Mouse (Mus musculus): ENCODE measurements around the gene Tmem217. TPM values are rescaled to one million over a fixed set of nuclear protein-coding genes. Genes with fewer than 3 reads are reported as not detected.
"Not testable (repeated sequence)": the region's sequence is repeated elsewhere in the genome, so short reads cannot be mapped to it uniquely, and the experiment has no call there.

The Tmem217 gene
- total RNA-seq, 2 experiments from 2014 or later, result not detected

- no peak overlapping the region for H3K4me3 ChIP-seq
- no peak for TF ChIP-seq CTCF (IDR thresholded peaks at IDR 0.05)
- intact Hi-C loops (cut with DNase I), result no loop called here
- no peak overlapping the region; the same call in 1 of the 2 replicates for H3K27ac ChIP-seq
- DNase-seq, result no peak
These were observed 9.1 kb downstream of the Tmem217 start for GRCm38 (mm10) chr17:29542831-29543690.

GRCm38 (mm10) chr17:29541419-29541818, 10.8 kb downstream of the Tmem217 start:
- TF ChIP-seq CTCF (IDR thresholded peaks at IDR 0.05), result no peak
- Histone ChIP-seq H3K27ac (peak overlapping the region; percentile 77), H3K4me3 (peak overlapping the region; percentile 36; the same call in 1 of the 2 replicates)
- intact Hi-C loops (cut with DNase I), result no loop called here
- peak; percentile 91 for DNase-seq

- Histone ChIP-seq H3K27ac (no peak overlapping the region), H3K4me3 (no peak overlapping the region)
- intact Hi-C loops (cut with DNase I), result no loop called here
- TF ChIP-seq CTCF (IDR thresholded peaks at IDR 0.05), result no peak
- no peak for DNase-seq
These were observed 11.8 kb downstream of the Tmem217 start for GRCm38 (mm10) chr17:29540426-29540825.

GRCm38 (mm10) chr17:29533866-29534265, 18.3 kb downstream of the Tmem217 start:
- no peak for TF ChIP-seq CTCF (IDR thresholded peaks at IDR 0.05)
- DNase-seq, result no peak
- intact Hi-C loops (cut with DNase I), result no loop called here
- no peak overlapping the region for H3K27ac ChIP-seq
- no peak overlapping the region for H3K4me3 ChIP-seq

- intact Hi-C loops (cut with DNase I), result no loop called here
- Histone ChIP-seq H3K4me3 (no peak overlapping the region), H3K27ac (no peak overlapping the region)
- no peak for DNase-seq
- TF ChIP-seq CTCF (IDR thresholded peaks at IDR 0.05), result no peak
These were observed 20.3 kb downstream of the Tmem217 start for GRCm38 (mm10) chr17:29531757-29532384.

GRCm38 (mm10) chr17:29531278-29531677, 20.9 kb downstream of the Tmem217 start:
- Histone ChIP-seq H3K27ac (no peak overlapping the region), H3K4me3 (no peak overlapping the region)
- no peak; the same call in 1 of the 2 replicates for TF ChIP-seq CTCF (IDR thresholded peaks at IDR 0.05)
- intact Hi-C loops (cut with DNase I), result no loop called here
- no peak for DNase-seq

GRCm38 (mm10) chr17:29530508-29530907, 21.7 kb downstream of the Tmem217 start:
- intact Hi-C loops (cut with DNase I), result no loop called here
- H3K4me3 ChIP-seq, result no peak overlapping the region
- H3K27ac ChIP-seq, result no peak overlapping the region
- TF ChIP-seq CTCF (IDR thresholded peaks at IDR 0.05), result no peak
- no peak for DNase-seq

GRCm38 (mm10) chr17:29528568-29529187, 23.5 kb downstream of the Tmem217 start:
- intact Hi-C loops (cut with DNase I), result loop anchor here (10.0 kb wide), 1 partner anchor 824 kb away; no protein-coding TSS in a partner anchor
- H3K27ac ChIP-seq, result no peak overlapping the region
- DNase-seq, result no peak

GRCm38 (mm10) chr17:29525613-29526012, 26.6 kb downstream of the Tmem217 start:
- DNase-seq, result no peak
- H3K4me3 ChIP-seq, result no peak overlapping the region
- no peak overlapping the region for H3K27ac ChIP-seq
- intact Hi-C loops (cut with DNase I), result loop anchor here (10.0 kb wide), 1 partner anchor 821 kb away; no protein-coding TSS in a partner anchor
- no peak for TF ChIP-seq CTCF (IDR thresholded peaks at IDR 0.05)

More at GRCm38 (mm10) chr17:29528568-29529187, 23.5 kb downstream of the Tmem217 start:
- peak; percentile 41 for TF ChIP-seq CTCF (IDR thresholded peaks at IDR 0.05)
- H3K4me3 ChIP-seq, result no peak overlapping the region

- H3K27ac ChIP-seq, result no peak overlapping the region
- DNase-seq, result no peak
- intact Hi-C loops (cut with DNase I), result loop anchor here (10.0 kb wide), 2 partner anchors 345 to 815 kb away; no protein-coding TSS in a partner anchor
- no peak overlapping the region for H3K4me3 ChIP-seq
- TF ChIP-seq CTCF (IDR thresholded peaks at IDR 0.05), result no peak
These were observed 32.5 kb downstream of the Tmem217 start for GRCm38 (mm10) chr17:29519731-29520130.

GRCm38 (mm10) chr17:29518665-29519064, 33.5 kb downstream of the Tmem217 start:
- H3K4me3 ChIP-seq, H3K27ac ChIP-seq, DNase-seq: not testable (repeated sequence)
- intact Hi-C loops (cut with DNase I), result loop anchor here (10.0 kb wide), 1 partner anchor 344 kb away; no protein-coding TSS in a partner anchor

GRCm38 (mm10) chr17:29514435-29514834, 37.8 kb downstream of the Tmem217 start:
- H3K4me3 ChIP-seq, result no peak overlapping the region
- TF ChIP-seq CTCF (IDR thresholded peaks at IDR 0.05), result no peak
- peak overlapping the region; percentile 73 for H3K27ac ChIP-seq
- intact Hi-C loops (cut with DNase I), result loop anchor here (1.0 to 10.0 kb wide), 4 partner anchors 117 to 340 kb away; partner anchors contain the start of gene Ppil1
- peak; percentile 81 for DNase-seq

All from gastrocnemius, adult 2 months (tissue).